Mouse (Mus musculus) layer of hippocampus, adult 8-10 months (tissue): ENCODE data around the gene Slc25a20. TPM values are rescaled to one million over a fixed set of nuclear protein-coding genes. Genes with fewer than 3 reads are reported as not detected.

Source experiments
- DNase-seq, 2 experiments: peaks; one replicate each; pipeline ENCODE4 v3.0.0; 2022; ENCODE audit warnings: low spot score in 2 of 2
- microRNA-seq, 2 experiments: library from miRNA; unstranded; fragments of <30 nt; microRNA quantifications; one replicate each; pipeline ENCODE4 v1.2.0; 2022
- total RNA-seq, 4 experiments: library from RNA; stranded (reverse); gene quantifications; 2 replicates each; pipeline ENCODE4 v1.2.4; 2022

Slc25a20 gene
- total RNA-seq, 4 experiments from 2014 or later: 14.3 to 17.4 (median 16.6) TPM

DNA sequence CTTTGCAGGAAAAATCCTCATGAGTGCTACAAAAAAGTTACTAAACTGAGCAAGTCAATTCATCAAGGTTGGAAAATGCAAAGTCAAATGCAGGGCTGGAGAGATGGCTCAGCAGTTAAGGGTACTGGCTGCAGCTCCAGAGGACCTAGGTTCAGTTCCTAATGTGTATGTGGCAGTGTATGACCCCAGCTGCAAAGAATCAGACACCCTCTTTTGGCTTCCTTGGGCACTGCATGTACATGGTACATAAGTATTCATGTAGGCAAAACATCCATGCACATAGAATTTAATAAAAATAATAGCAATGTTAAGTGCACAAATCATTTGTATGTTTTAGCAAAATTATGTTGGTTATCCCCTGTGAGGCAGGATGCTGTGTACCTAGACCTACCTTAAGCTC, 70.6 kb downstream of the Slc25a20 start:
- DNase-seq: no peak

Small RNA genes lying within 50 kb of the gene (microRNA-seq; reads per million reads assigned to microRNA genes)
- 0 reads per million in 2 experiments for gene Gm26298

Other genes with a start within 250 kb of the Slc25a20 start
- under 1 TPM; 0.11 to 0.26 (median 0.15) TPM for gene Ccdc36, start 233.6 kb upstream of the Slc25a20 start, total RNA-seq
- gene BC048562, start 225.6 kb upstream of the Slc25a20 start, total RNA-seq: not detected
- gene Ccdc71, start 201.6 kb upstream of the Slc25a20 start, total RNA-seq: 10 to 100 TPM; 31.3 to 44.7 (median 36.6) TPM
- gene Klhdc8b, start 200.5 kb upstream of the Slc25a20 start, total RNA-seq: 10 to 100 TPM; 22.0 to 32.0 (median 24.2) TPM
- gene Lamb2, start 182.4 kb upstream of the Slc25a20 start, total RNA-seq: 10 to 100 TPM; 28.9 to 46.8 (median 34.7) TPM
- gene Usp19, start 171.5 kb upstream of the Slc25a20 start, total RNA-seq: 100 to 1,000 TPM; 144 to 189 (median 157) TPM
- 10 to 100 TPM; 84.0 to 96.5 (median 89.4) TPM for gene Qars, start 154.4 kb upstream of the Slc25a20 start, total RNA-seq
- gene Qrich1, start 145.3 kb upstream of the Slc25a20 start, total RNA-seq: 100 to 1,000 TPM; 141 to 150 (median 146) TPM
- 10 to 100 TPM; 53.1 to 59.5 (median 58.0) TPM for gene Impdh2, start 101.8 kb upstream of the Slc25a20 start, total RNA-seq
- gene Ndufaf3, start 94.7 kb upstream of the Slc25a20 start, total RNA-seq: 10 to 100 TPM; 63.7 to 73.3 (median 70.0) TPM
- gene Dalrd3, start 92.2 kb upstream of the Slc25a20 start, total RNA-seq: 100 to 1,000 TPM in 1 of 4 experiments, 10 to 100 TPM in 3; 89.4 to 104 (median 95.7) TPM
- 100 to 1,000 TPM; 123 to 146 (median 129) TPM for gene Wdr6, start 83.3 kb upstream of the Slc25a20 start, total RNA-seq
- gene P4htm, start 64.4 kb upstream of the Slc25a20 start, total RNA-seq: 10 to 100 TPM; 92.9 to 99.1 (median 97.8) TPM
- 10 to 100 TPM; 49.4 to 60.4 (median 54.9) TPM for gene Arih2, start 12.7 kb upstream of the Slc25a20 start, total RNA-seq
- 10 to 100 TPM; 41.1 to 58.2 (median 50.9) TPM for gene Prkar2a, start 27.2 kb downstream of the Slc25a20 start, total RNA-seq
- 100 to 1,000 TPM; 195 to 221 (median 213) TPM for gene Ip6k2, start 121.7 kb downstream of the Slc25a20 start, total RNA-seq
- gene Nckipsd, start 146.3 kb downstream of the Slc25a20 start, total RNA-seq: 10 to 100 TPM; 70.0 to 74.4 (median 73.5) TPM
- gene Celsr3, start 164.2 kb downstream of the Slc25a20 start, total RNA-seq: 10 to 100 TPM; 52.5 to 77.9 (median 69.6) TPM
- gene Slc26a6, start 191.2 kb downstream of the Slc25a20 start, total RNA-seq: 10 to 100 TPM; 17.0 to 22.2 (median 20.2) TPM